Mouse (Mus musculus) small intestine, adult 2 months (tissue): ENCODE results near the gene Slc17a6. TPM values are rescaled to one million over a fixed set of nuclear protein-coding genes. Genes with fewer than 3 reads are reported as not detected.

Experiments used
- H3K27ac ChIP-seq: fragments of 200-500 bp; 2 replicates; pipeline ENCODE4 v1.5.1; 2012; ENCODE audit warnings: low read depth, low read length, control low read depth, inconsistent platforms; ENCODE audit not compliant: insufficient read depth
- H3K27me3 ChIP-seq: fragments of 200-500 bp; 2 replicates; pipeline ENCODE4 v1.6.1; 2012; ENCODE audit warnings: mild to moderate bottlenecking, moderate library complexity, low read length, inconsistent platforms; ENCODE audit not compliant: control insufficient read depth, insufficient read depth
- H3K36me3 ChIP-seq: fragments of 200-500 bp; 2 replicates; pipeline ENCODE4 v1.6.1; 2012; ENCODE audit warnings: mild to moderate bottlenecking, low read length, control low read depth, inconsistent platforms; ENCODE audit not compliant: control insufficient read depth, insufficient read depth
- H3K4me1 ChIP-seq: fragments of 200-500 bp; 2 replicates; pipeline ENCODE4 v1.6.1; 2012; ENCODE audit warnings: low read length, inconsistent platforms, mixed read lengths; ENCODE audit not compliant: control insufficient read depth, insufficient read depth, insufficient read length
- H3K4me3 ChIP-seq: fragments of 200-500 bp; 2 replicates; pipeline ENCODE4 v1.5.1; 2012; ENCODE audit warnings: low read depth, mild to moderate bottlenecking, control low read depth, inconsistent platforms, low read length, moderate library complexity
- CTCF ChIP-seq: fragments of 200-500 bp; IDR thresholded peaks from 2 replicates; pipeline ENCODE4 v1.5.1; 2012; ENCODE audit warnings: low read depth, mild to moderate bottlenecking, control low read depth, inconsistent platforms, low read length, moderate library complexity, mixed read lengths; ENCODE audit not compliant: insufficient replicate concordance, insufficient read length; ENCODE audit errors: extremely low read depth
- POLR2A ChIP-seq: fragments of 200-500 bp; IDR thresholded peaks from 2 replicates; pipeline ENCODE4 v1.6.1; 2012; ENCODE audit warnings: low read depth, mild to moderate bottlenecking, control low read depth, inconsistent platforms, low read length, moderate library complexity
- WGBS: fragments of 180-500 bp; shearing (Covaris S2); methylation state at CpG from one replicate; pipeline ENCODE4 v1.1.7; 2018; 5-methylcytosine and 5-hydroxymethylcytosine counted together
- polyA plus RNA-seq: library from polyadenylated mRNA; depleted of rRNA; stranded (reverse); fragments of >200 nt; gene quantifications from 2 replicates; pipeline ENCODE4 v1.2.3, GENCODE M21; 2012

The Slc17a6 gene
- polyA plus RNA-seq, 1 experiment = not detected

GRCm38 (mm10) chr7:51622196-51622595 is 390 bp downstream of the Slc17a6 start:
- H3K27ac ChIP-seq = no peak overlapping the region
- H3K36me3 ChIP-seq = no peaks in the 10 kb centered on the region
- WGBS = 7% methylated on average over 18 of the region's 18 CpGs
- TF ChIP-seq POLR2A (no peak), CTCF (no peak)
- H3K4me3 ChIP-seq = no peak overlapping the region
- H3K27me3 ChIP-seq = peaks cover 17% of the 10 kb centered on the region
- H3K4me1 ChIP-seq = no peaks in the 10 kb centered on the region

- Histone ChIP-seq H3K4me3 (no peak overlapping the region), H3K27me3 (peaks cover 22% of the 10 kb centered on the region), H3K27ac (no peak overlapping the region), H3K36me3 (no peaks in the 10 kb centered on the region), H3K4me1 (no peaks in the 10 kb centered on the region)
- no peak for TF ChIP-seq POLR2A
- TF ChIP-seq CTCF = no peak
- WGBS = 10% methylated on average over 5 of the region's 5 CpGs
These were observed 860 bp downstream of the Slc17a6 start for GRCm38 (mm10) chr7:51622666-51623065.

GRCm38 (mm10) chr7:51624336-51624897 is 2.6 kb downstream of the Slc17a6 start:
- TF ChIP-seq POLR2A (no peak), CTCF (no peak)
- no peak overlapping the region for H3K4me3 ChIP-seq
- no peaks in the 10 kb centered on the region for H3K36me3 ChIP-seq
- peaks cover 26% of the 10 kb centered on the region for H3K27me3 ChIP-seq
- WGBS = 4% methylated on average over 4 of the region's 4 CpGs
- no peaks in the 10 kb centered on the region for H3K4me1 ChIP-seq
- H3K27ac ChIP-seq = no peak overlapping the region

- TF ChIP-seq CTCF = no peak
- Histone ChIP-seq H3K4me1 (no peaks in the 10 kb centered on the region), H3K36me3 (no peaks in the 10 kb centered on the region), H3K27me3 (peaks cover 26% of the 10 kb centered on the region), H3K4me3 (no peak overlapping the region), H3K27ac (no peak overlapping the region)
- 3% methylated on average over 23 of the region's 23 CpGs for WGBS
These were observed 3.4 kb downstream of the Slc17a6 start for GRCm38 (mm10) chr7:51625161-51625560.

GRCm38 (mm10) chr7:51625591-51626255 is 3.9 kb downstream of the Slc17a6 start:
- TF ChIP-seq CTCF (no peak), POLR2A (no peak)
- H3K27ac ChIP-seq = no peak overlapping the region
- peaks cover 26% of the 10 kb centered on the region for H3K27me3 ChIP-seq
- no peaks in the 10 kb centered on the region for H3K36me3 ChIP-seq
- H3K4me1 ChIP-seq = no peaks in the 10 kb centered on the region
- 7% methylated on average over 11 of the region's 11 CpGs for WGBS
- no peak overlapping the region for H3K4me3 ChIP-seq

GRCm38 (mm10) chr7:51626451-51627000 is 4.7 kb downstream of the Slc17a6 start:
- Histone ChIP-seq H3K36me3 (no peaks in the 10 kb centered on the region), H3K4me1 (no peaks in the 10 kb centered on the region), H3K4me3 (no peak overlapping the region), H3K27me3 (peaks cover 26% of the 10 kb centered on the region), H3K27ac (no peak overlapping the region)
- no peak for TF ChIP-seq CTCF
- no peak for TF ChIP-seq POLR2A
- WGBS = 4% methylated on average over 16 of the region's 16 CpGs

- Histone ChIP-seq H3K27ac (no peak overlapping the region), H3K27me3 (peaks cover 26% of the 10 kb centered on the region), H3K36me3 (no peaks in the 10 kb centered on the region), H3K4me3 (no peak overlapping the region), H3K4me1 (no peaks in the 10 kb centered on the region)
- 3% methylated on average over 26 of the region's 26 CpGs for WGBS
- TF ChIP-seq CTCF (no peak), POLR2A (no peak)
These were observed 5.3 kb downstream of the Slc17a6 start for GRCm38 (mm10) chr7:51627001-51627631.
